Mouse (Mus musculus) small intestine, adult 2 months (tissue): ENCODE results near the gene Reep1.

Experiments used
- CTCF ChIP-seq: fragments of 200-500 bp; IDR thresholded peaks from 2 replicates; pipeline ENCODE4 v1.5.1; 2012; ENCODE audit warnings: low read depth, mild to moderate bottlenecking, control low read depth, inconsistent platforms, low read length, moderate library complexity, mixed read lengths; ENCODE audit not compliant: insufficient replicate concordance, insufficient read length; ENCODE audit errors: extremely low read depth
- POLR2A ChIP-seq: fragments of 200-500 bp; IDR thresholded peaks from 2 replicates; pipeline ENCODE4 v1.6.1; 2012; ENCODE audit warnings: low read depth, mild to moderate bottlenecking, control low read depth, inconsistent platforms, low read length, moderate library complexity

- TF ChIP-seq POLR2A (no peak), CTCF (no peak)
Observed at GRCm38 (mm10) chr6:71767761-71768160, 60.4 kb downstream of the Reep1 start.
